Mouse (Mus musculus): ENCODE results near the gene Ly75.

Gene Ly75

DNA sequence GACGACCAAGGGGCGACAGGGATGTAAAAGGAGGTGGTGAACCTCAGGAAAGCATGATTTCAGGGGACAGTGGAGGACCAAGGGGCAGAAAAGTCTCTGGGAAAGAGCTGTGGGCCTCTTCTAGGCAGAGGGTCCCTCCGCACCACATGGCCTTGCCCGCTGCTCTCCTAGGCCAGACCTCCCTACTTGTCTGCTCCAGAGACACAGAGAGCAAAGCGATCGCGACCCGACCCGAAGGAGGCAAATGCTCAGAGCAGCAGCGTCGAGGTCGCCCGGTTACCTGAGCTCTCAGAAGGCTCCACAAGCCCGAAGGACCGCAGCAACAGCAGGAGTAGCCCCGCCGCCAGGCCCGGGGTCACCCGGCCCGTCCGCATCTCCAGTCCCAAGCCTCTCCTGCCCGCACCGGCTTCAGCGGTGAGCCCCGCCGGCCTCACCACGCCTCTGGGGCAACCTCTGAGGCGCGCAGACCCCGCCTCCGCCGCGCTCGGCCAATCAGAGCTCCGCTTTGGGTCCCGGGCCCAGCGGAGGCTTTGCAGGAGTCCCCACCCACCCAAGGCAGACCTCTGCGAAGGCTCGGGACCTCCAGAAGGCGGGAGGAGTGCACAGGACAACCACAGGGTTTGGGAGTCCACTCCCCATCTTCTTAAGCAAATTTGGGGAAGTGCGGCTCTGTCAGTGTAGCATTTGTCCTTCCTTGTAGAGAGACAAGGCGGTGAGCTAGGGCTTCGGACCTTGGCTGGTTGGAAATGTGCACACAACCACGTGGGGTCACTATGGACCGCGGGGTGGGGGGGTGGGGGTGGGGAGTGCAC lies at the start of gene Ly75:
Ly75 (minus strand) TSS at position 446 of the 812 bp plus-strand sequence.
- in situ Hi-C loops (cut with MboI, MseI), result no loop called here

DNA sequence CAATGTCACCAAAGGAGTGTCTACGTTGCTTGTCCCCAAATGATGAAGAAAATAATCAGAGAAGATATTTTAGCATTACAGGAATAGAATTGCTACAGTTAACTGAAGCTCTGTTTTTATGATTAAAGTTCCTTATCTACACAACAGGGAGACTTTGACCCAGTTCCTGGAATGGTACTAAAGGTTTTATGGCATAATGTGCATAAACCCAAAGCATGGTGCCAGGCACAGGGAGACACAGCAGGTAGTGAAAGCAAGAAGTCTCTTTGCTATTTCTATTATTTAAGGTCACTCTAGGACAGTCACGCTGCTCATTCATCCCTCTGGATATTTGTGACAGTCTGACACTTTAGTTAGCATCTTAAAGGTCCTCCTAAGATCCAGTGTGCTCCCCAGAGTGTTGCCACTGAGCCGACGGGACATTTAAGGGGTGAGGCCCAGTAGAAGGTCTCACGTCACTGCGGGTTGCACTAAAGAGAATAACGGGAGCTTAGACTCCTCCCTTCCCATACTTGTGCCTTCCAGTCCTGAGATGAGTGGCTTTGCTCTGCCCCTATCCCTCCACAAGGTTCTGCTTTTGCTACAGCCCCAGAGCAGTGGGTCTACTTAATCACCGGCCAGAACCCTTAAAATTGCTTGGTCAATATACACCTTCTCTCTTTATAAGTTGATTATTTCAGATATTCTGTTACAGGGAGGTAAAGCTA lies 47.4 kb upstream of the Ly75 start:
- in situ Hi-C loops (cut with MboI, MseI), result no loop called here

DNA sequence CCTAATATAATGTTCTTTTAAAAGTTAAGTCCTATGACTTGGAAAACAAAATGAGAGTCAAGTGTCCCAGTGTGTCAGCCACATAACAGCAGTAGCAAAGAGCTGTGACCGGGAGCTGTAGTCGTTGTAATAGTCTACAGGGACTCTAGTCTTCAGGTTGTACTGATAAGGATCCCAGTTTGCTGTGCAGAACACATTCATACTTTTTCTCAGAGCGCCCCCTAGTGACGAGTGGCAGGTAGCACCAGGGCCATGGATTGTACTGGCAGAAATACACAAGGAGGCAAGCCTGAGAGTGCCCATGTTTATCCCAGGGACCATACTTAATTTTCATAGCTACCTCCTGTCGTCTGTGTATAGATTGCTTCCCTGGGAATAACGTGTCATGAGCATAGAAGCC lies 35.0 kb upstream of the Ly75 start:
- in situ Hi-C loops (cut with MboI, MseI), result loop anchor here (5.0 kb wide), 1 partner anchor 46 kb away; no protein-coding TSS in a partner anchor

GRCm38 (mm10) chr2:60414334-60414733 lies 31.2 kb upstream of the Ly75 start:
- in situ Hi-C loops (cut with MboI, MseI), result no loop called here

DNA sequence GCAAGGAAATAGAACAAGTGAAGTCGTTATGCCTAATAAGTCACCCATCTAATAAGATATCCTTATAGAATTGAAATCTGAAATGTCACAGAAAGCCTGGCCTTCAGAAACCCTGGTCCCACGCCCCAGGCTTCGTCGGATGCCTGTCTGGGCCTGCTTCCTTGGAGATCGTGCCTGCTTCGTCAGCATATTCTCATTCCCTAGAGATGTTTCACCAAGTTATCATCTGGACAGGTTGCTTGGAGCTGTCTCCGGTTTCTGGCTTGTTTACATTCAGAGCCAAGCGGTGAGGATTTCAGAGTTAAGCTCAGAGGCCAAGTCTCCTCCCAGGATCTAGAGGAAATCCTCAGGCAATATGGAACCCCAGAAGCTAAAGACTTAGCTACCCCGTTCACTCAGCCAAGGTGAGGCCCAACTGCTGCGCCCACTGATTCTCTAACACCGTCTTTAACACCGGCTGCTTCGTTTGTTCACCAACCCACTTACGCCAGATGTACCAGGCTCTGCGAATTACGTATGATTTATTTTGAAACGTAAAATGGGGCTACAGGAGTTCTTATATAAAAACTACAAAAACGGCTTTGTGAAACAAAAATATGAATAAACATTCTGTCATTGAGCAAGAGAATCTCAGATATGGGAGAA lies 30.0 kb upstream of the Ly75 start:
- in situ Hi-C loops (cut with MboI, MseI), result no loop called here

DNA sequence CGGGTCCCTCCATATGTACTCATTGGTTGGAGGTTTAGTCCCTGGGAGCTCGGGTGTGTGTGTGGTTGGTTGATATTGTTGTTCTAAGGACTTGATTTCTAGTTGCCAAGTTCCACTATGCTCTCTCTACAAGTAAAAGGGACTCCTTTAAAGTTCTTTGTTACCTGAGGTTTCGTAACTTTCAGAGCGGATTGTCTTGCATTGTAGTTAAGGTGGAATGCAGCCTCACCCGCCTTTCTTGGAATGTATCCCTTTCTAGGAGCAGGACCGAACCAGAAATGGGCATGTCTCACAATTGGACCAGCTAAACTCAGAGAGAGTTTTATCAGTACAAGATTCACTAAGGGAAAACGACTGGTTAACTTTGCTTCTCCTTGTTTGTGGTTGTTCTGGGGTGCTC lies 28.1 kb upstream of the Ly75 start:
- in situ Hi-C loops (cut with MboI, MseI), result no loop called here

DNA sequence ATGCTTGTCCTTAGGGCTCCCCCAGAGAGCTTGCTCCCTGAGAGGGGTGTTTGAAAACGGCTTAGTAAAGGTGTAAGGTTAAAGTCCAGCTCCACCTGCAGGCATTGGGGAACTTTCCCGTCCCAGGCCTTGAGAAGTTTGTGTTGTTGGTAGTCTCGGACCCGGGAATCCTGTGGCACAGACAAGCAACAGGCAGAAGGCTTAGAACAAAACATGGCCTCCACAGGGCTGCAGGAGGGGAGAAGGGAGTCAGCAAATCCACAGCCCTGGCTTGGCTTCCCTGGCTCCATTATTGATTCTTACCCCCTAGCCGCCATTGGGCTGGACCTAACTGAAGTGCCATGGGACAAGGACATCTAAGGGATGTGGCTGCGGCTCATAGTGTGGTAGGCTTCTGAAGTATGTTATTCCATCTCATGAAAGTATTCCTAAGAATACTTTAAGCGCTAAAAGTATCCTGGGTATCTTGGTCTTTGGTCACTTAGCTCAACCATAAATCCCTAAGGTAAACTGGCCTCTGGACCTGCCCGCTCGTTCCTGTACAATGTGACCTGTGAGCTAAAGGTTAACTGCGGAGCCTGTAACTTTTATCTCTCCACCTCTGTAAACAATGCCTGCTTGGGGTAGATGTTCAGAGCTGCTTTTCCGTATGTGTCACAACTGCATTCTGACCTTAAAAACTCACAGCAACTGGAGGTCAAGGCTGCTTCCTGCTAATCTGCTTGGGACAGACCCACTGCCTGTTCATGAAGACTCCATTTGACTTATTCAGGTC lies 27.1 kb upstream of the Ly75 start:
- in situ Hi-C loops (cut with MboI, MseI), result no loop called here

GRCm38 (mm10) chr2:60409194-60409593 lies 26.1 kb upstream of the Ly75 start:
- in situ Hi-C loops (cut with MboI, MseI), result no loop called here

DNA sequence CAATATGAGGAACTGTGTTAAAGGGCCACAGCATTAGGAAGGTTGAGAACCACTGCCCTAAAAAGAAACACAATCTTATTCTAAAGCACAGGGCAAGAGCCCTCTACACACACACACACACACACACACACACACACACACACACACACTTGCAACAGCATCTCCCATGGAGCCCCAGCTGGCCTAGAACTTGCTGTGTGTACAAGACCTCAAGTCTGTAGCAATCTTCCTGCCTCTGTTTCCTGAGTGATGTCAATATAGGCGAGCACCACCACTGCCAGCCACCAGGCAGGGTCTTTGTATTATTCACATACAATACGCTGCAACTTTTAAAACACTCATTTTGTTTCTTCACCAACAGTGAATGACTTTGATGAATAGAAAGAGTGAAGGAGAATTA lies 24.3 kb upstream of the Ly75 start:
- in situ Hi-C loops (cut with MboI, MseI), result no loop called here

GRCm38 (mm10) chr2:60405431-60405830 lies 22.3 kb upstream of the Ly75 start:
- in situ Hi-C loops (cut with MboI, MseI), result no loop called here

DNA sequence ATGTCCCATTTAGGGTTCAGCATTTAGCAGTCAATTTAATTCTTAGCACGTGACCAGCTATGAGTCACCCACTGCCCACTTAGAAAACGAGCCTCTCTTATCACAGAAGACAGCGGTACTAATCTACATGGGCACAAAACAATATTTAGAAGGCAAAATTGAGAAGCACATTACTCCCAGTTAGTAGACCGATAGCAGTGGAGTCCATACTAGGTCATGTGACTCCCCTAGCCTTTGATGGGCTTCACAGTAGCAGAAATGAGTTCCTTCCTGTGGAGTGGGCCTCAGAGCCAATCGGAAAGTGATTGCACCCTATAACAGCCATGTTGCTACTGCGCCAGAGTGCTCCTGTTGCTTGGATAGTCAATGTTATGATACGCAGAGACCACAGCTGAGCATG lies 21.7 kb upstream of the Ly75 start:
- in situ Hi-C loops (cut with MboI, MseI), result no loop called here

- in situ Hi-C loops (cut with MboI, MseI), result no loop called here
Measured at GRCm38 (mm10) chr2:60401694-60402093, 18.6 kb upstream of the Ly75 start.

- in situ Hi-C loops (cut with MboI, MseI), result no loop called here
Measured at GRCm38 (mm10) chr2:60393786-60394185, 10.7 kb upstream of the Ly75 start.

GRCm38 (mm10) chr2:60392286-60392685 lies 9.2 kb upstream of the Ly75 start:
- in situ Hi-C loops (cut with MboI, MseI), result no loop called here

DNA sequence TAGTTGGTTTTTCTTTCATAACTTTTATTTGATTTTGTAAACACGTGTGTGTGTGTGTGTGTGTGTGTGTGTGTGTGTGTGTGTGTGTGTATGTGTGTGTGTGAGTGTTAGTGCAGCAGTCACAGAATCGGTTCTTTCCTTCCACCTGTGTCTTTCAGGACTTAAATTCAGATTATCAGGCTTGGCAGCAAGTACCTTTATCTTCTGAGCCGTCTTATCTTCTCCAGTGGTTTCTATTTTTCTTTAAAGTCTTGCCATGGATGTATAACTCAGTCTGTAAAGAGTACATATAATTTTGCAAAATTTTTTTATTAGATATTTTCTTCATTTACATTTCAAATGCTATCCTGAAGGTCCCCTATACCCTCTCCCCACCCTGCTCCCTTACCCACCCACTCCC lies 4.3 kb upstream of the Ly75 start:
- in situ Hi-C loops (cut with MboI, MseI), result no loop called here

- in situ Hi-C loops (cut with MboI, MseI), result no loop called here
Measured at GRCm38 (mm10) chr2:60386835-60387234, 3.7 kb upstream of the Ly75 start.

GRCm38 (mm10) chr2:60384763-60385085 lies 1.6 kb upstream of the Ly75 start:
- in situ Hi-C loops (cut with MboI, MseI), result no loop called here

DNA sequence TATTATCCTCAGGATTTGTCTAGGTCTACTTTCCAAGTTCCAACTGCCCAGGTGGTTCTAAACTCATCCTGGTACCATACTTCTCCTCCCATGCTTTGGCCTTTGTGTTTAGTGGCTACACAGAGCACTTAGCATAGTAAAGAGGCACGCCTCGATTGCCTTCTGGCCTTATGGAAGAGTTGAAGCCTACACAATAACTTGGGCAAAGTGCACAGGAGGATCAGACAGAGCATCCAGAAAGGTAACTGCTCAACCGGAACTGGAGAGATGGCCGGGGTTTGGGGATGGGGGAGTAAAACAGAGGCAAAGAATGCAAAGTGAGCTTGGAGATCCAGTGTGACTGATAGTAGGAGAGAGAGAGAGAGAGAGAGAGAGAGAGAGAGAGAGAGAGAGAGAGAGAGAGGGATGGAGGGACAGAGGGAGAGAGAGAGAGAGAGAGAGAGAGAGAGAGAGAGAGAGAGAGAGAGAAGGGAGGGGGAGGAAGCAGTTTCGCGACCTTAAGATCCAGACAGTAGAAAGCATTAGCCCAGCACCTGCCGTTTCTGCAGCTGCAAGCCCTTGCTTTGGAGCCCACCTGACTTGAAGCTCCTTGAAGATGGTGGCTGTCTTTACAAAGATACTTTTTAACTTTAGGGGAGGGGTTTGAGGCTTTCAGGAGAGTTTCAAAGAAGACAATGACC lies 1.1 kb upstream of the Ly75 start:
- in situ Hi-C loops (cut with MboI, MseI), result no loop called here

GRCm38 (mm10) chr2:60382346-60382745 lies 757 bp downstream of the Ly75 start:
- in situ Hi-C loops (cut with MboI, MseI), result no loop called here

DNA sequence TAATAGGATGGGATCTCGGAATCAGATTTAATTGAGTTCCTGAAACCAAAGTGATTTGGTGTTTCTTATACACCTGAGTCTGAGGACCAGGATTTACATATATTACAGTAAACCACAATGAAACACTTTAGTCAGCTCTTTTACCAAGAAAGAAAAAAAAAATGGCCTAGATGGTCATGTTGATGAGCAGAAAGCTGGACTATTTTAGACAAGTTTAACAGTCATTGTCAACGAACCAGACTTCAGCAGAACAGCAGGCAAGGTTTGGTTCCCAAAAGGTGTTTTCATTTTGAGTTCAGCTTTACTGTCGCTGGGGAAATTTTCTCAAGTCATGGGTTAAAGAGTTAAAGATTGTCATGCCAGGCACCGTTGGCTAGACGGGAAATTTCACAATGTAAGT lies 5.8 kb downstream of the Ly75 start:
- in situ Hi-C loops (cut with MboI, MseI), result no loop called here

DNA sequence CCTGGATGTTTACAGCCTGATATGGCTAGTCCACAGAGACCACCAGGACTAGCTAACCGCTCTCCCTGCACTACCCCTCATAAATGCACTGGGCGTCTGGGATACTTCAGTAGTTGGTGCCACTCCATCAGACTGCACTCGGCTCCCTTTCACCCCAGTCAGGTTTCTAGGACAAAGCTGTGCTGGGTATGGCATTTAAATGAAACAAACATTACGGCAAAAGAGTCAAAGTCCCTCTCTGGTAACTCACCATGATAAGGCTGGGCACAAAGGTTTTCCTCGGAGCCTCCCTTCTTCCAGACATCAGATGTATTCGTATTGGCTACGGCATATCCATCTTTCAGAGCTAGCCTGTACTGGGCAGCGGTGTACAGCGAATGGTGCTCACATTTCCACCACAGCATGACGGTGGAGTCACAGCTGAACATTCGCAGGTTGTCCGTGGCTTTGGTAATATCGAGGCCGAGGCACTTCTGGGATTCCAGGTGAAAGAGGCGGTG lies 7.4 kb downstream of the Ly75 start:
- in situ Hi-C loops (cut with MboI, MseI), result no loop called here

All from T-helper 1 cell (primary cell).